Comparison of ENCODE assay signal across 10 mouse cellular contexts in the genomic region with DNA sequence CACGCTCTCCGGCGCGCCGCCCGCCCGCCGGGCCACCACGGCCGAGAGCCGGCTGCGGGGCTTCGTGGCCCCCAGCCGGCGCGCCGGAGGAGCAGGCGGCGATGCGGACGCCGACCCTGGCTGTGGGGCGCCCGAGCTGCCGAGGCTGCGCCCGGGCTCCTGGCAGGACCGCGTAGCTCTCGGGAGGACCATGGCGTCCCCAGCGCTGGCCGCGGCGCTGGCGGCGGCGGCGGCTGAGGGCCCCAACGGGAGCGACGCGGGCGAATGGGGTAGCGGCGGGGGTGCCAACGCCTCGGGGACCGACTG. TPM values are rescaled to one million over a fixed set of nuclear protein-coding genes. Genes with fewer than 3 reads are reported as not detected.
A peak's percentile ranks its signal among the peaks of the same experiment; 100 is the strongest.
DNase-seq lines count a peak whose midpoint lies in the region; ATAC-seq and TF ChIP-seq lines count a peak whose summit lies in the region.
"Had no signal": no experiment of that assay in that cellular context is flagged by ENCODE, and none has a peak within 500 bp of the region (broad histone marks: within the 10 kb centered on the region; RNA-seq: fewer than 3 reads in every experiment).

No protein-coding gene starts in this region.

- no peak for ATAC-seq in kidney, postnatal 0 days (replicated peaks; ENCODE audit: low FRiP score, low read depth)
- no peak for ATAC-seq in embryonic facial prominence, embryonic 13.5 days (ENCODE audit: insufficient number of reproducible peaks, insufficient read depth, low FRiP score, low TSS enrichment, low read depth)
- ATAC-seq in hindbrain, embryonic 13.5 days (ENCODE audit: low FRiP score): no peak
- no peak for ATAC-seq in midbrain, embryonic 15.5 days (replicated peaks)

- no peak for DNase-seq in kidney, postnatal 0 days (ENCODE audit: low spot score)
- DNase-seq in kidney, adult 11 months: no peak
- no peak for DNase-seq in ovary, postnatal 14 days (ENCODE audit: low spot score)
- no peak for DNase-seq in cerebellum, adult 9-10 months
- DNase-seq in layer of hippocampus, adult 8-10 months (ENCODE audit: low spot score in 2 of 2): no peak

- no peaks in the 10 kb centered on the region for H3K9me3 ChIP-seq in kidney, postnatal 0 days (replicated peaks; ENCODE audit: low read length)
- H3K9me3 ChIP-seq in embryonic facial prominence, embryonic 13.5 days: no peaks in the 10 kb centered on the region
- H3K9me3 ChIP-seq in hindbrain, embryonic 13.5 days: no peaks in the 10 kb centered on the region
- H3K9me3 ChIP-seq in midbrain, embryonic 15.5 days: no peaks in the 10 kb centered on the region

- 1% methylated on average over 34 of the region's 49 CpGs for WGBS in kidney, postnatal 0 days
- under 1% methylated on average over 30 of the region's 49 CpGs for WGBS in embryonic facial prominence, embryonic 13.5 days
- whole genome bisulfite sequencing in hindbrain, embryonic 13.5 days: under 1% methylated on average over 49 of the region's 49 CpGs
- WGBS in midbrain, embryonic 15.5 days: 0% methylated on average over 43 of the region's 49 CpGs

- peaks cover 17% of the 10 kb centered on the region for H3K4me1 ChIP-seq in kidney, postnatal 0 days (replicated peaks; ENCODE audit: insufficient read depth, low read length)
- H3K4me1 ChIP-seq in embryonic facial prominence, embryonic 13.5 days: peaks cover 25% of the 10 kb centered on the region
- H3K4me1 ChIP-seq in hindbrain, embryonic 13.5 days (replicated peaks): peaks cover 36% of the 10 kb centered on the region
- peaks cover 27% of the 10 kb centered on the region for H3K4me1 ChIP-seq in midbrain, embryonic 15.5 days

- H3K27ac ChIP-seq in kidney, postnatal 0 days: no peak overlapping the region
- no peak overlapping the region for H3K27ac ChIP-seq in embryonic facial prominence, embryonic 13.5 days
- H3K27ac ChIP-seq in hindbrain, embryonic 13.5 days: no peak overlapping the region
- H3K27ac ChIP-seq in midbrain, embryonic 15.5 days: no peak overlapping the region
- H3K27ac ChIP-seq: macrophage had no signal

- H3K27me3 ChIP-seq in kidney, postnatal 0 days (ENCODE audit: insufficient read depth, low read length): peaks cover 61% of the 10 kb centered on the region
- H3K27me3 ChIP-seq in embryonic facial prominence, embryonic 13.5 days: peaks cover 97% of the 10 kb centered on the region
- peaks cover 99% of the 10 kb centered on the region for H3K27me3 ChIP-seq in hindbrain, embryonic 13.5 days
- peaks cover 75% of the 10 kb centered on the region for H3K27me3 ChIP-seq in midbrain, embryonic 15.5 days (replicated peaks)

- no peaks in the 10 kb centered on the region for H3K36me3 ChIP-seq in kidney, postnatal 0 days (ENCODE audit: insufficient read depth, low read length)
- no peaks in the 10 kb centered on the region for H3K36me3 ChIP-seq in embryonic facial prominence, embryonic 13.5 days
- H3K36me3 ChIP-seq in hindbrain, embryonic 13.5 days: no peaks in the 10 kb centered on the region
- H3K36me3 ChIP-seq in midbrain, embryonic 15.5 days (replicated peaks): no peaks in the 10 kb centered on the region

- H3K9ac ChIP-seq in kidney, postnatal 0 days (ENCODE audit: low read depth, low read length): no peak overlapping the region
- 0 out of 2 replicates have a peak overlapping the region, but pooled peaks have one; percentile 57 for H3K9ac ChIP-seq in embryonic facial prominence, embryonic 13.5 days
- peak overlapping the region; percentile 66 for H3K9ac ChIP-seq in hindbrain, embryonic 13.5 days
- H3K9ac ChIP-seq in midbrain, embryonic 15.5 days: peak overlapping the region; percentile 38; the same call in 1 of the 2 replicates

- peak overlapping the region; percentile 46 for H3K4me3 ChIP-seq in kidney, postnatal 0 days (replicated peaks; ENCODE audit: low read depth, low read length)
- peak overlapping the region; percentile 57 for H3K4me3 ChIP-seq in embryonic facial prominence, embryonic 13.5 days
- peak overlapping the region; percentile 56 for H3K4me3 ChIP-seq in hindbrain, embryonic 13.5 days
- H3K4me3 ChIP-seq in midbrain, embryonic 15.5 days: peak overlapping the region; percentile 50
- H3K4me3 ChIP-seq: erythroblast, embryonic 14.5 days had no signal

- no peak for TF ChIP-seq CTCF in kidney, postnatal 0 days (IDR thresholded peaks at IDR 0.05; ENCODE audit: low read depth)

- H3K4me2 ChIP-seq in kidney, postnatal 0 days (ENCODE audit: low read length): peak overlapping the region; percentile 88
- H3K4me2 ChIP-seq in embryonic facial prominence, embryonic 13.5 days: peak overlapping the region; percentile 99
- peak overlapping the region; percentile 86 for H3K4me2 ChIP-seq in hindbrain, embryonic 13.5 days
- H3K4me2 ChIP-seq in midbrain, embryonic 15.5 days: peak overlapping the region; percentile 91

RNA-seq across cellular contexts. Expression of gene Adra2c, which starts 1.5 kb away (rescaled TPM):
- polyA plus RNA-seq in kidney, postnatal 0 days (2015; fragmentation: Nextera tagmentation; extraction: Ambion mirVana): 0.21 and 0.24 TPM in 2 replicates
- polyA plus RNA-seq in embryonic facial prominence, embryonic 13.5 days (2015; fragmentation: Nextera tagmentation; extraction: Ambion mirVana): 0.17 and 0.19 TPM in 2 replicates
- polyA plus RNA-seq in hindbrain, embryonic 13.5 days (2015; fragmentation: Nextera tagmentation; extraction: Ambion mirVana): 0.21 and 0.36 TPM in 2 replicates
- 0.32 and 0.86 TPM in 2 replicates for polyA plus RNA-seq in midbrain, embryonic 15.5 days (2015; fragmentation: Nextera tagmentation; extraction: Ambion mirVana)
- 10 to 100 TPM; 19.5 to 27.9 (median 21.8) TPM for total RNA-seq in layer of hippocampus, adult 8-10 months (2022)
- polyA plus RNA-seq: erythroblast, embryonic 14.5 days; macrophage had no signal
